Mouse (Mus musculus): ENCODE measurements around the gene Map3k9. TPM values are rescaled to one million over a fixed set of nuclear protein-coding genes. Genes with fewer than 3 reads are reported as not detected.

Map3k9 gene
- 0.60 and 0.61 TPM in 2 replicates for polyA plus RNA-seq (2014; fragmentation: Nextera tagmentation; extraction: Ambion mirVana)

DNA sequence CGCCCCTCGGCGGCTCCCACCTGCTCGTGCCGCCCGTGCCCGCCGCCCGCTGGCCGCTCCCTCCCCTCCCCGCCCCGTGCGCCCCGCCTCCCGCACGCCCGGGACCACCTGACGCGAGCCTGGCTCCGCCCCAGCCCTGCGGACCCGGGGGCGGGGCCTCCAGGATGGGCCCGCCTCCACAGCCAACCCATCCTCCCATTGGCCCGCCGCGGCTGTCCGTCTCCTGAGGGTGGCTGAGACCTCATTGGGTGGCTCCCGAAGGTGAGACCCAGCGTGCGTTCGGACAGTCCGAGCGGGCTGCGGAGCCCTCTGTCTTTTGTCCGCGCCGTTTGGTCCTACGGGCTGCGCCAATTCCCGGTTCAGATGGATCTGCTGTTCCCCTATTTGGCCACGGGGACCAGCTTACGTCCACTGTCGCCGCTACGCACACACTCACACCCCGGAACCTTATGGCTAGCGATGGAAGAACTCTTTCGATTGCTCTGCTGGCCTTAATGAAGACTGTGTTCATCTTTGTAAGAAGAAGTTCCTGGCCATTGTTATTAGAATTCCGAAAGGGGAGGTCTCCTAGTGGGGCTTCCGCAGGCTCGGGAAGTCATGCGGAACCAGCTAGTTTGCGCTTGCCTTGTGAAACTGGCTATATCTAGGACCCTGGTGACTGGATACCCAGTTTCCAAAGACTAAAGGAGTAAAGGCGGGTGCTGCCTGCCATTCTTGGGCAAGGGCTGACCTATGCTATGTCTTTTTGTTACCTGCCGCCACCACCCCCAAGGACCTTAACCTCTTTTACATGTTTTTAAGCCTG is at the start of gene Map3k9:
Gene Map3k9, minus strand, starts transcription at position 71 of the 805 bp plus-strand sequence.
- H3K27me3 ChIP-seq (ENCODE audit: control insufficient read depth, insufficient read depth, low read length), result peaks cover 28% of the 10 kb centered on the region
- DNase-seq (ENCODE audit: low spot score), result peak; percentile 95
- H3K27ac ChIP-seq (replicated peaks; ENCODE audit: low read depth, low read length), result no peak within 1 kb of the TSS
- peak; percentile 97 for ATAC-seq (ENCODE audit: insufficient number of reproducible peaks, low FRiP score, low TSS enrichment, low read depth)
- peak within 1 kb of the TSS; percentile 57 for H3K9ac ChIP-seq (ENCODE audit: low read length)
- H3K4me3 ChIP-seq (ENCODE audit: low read depth, low read length), result peak within 1 kb of the TSS; percentile 55
- WGBS, result 2% methylated on average over 46 of the region's 56 CpGs
- peaks cover 5% of the 10 kb centered on the region; the same call in 1 of the 2 replicates for H3K4me1 ChIP-seq (ENCODE audit: control insufficient read depth, insufficient read depth, low read length)
- no peaks in the 10 kb centered on the region for H3K9me3 ChIP-seq (ENCODE audit: control insufficient read depth, low read length)
- peak within 1 kb of the TSS; percentile 92 for H3K4me2 ChIP-seq (ENCODE audit: low read depth, severe bottlenecking)
- H3K36me3 ChIP-seq (ENCODE audit: control insufficient read depth, insufficient read depth, low read length), result no peaks in the 10 kb centered on the region

DNA sequence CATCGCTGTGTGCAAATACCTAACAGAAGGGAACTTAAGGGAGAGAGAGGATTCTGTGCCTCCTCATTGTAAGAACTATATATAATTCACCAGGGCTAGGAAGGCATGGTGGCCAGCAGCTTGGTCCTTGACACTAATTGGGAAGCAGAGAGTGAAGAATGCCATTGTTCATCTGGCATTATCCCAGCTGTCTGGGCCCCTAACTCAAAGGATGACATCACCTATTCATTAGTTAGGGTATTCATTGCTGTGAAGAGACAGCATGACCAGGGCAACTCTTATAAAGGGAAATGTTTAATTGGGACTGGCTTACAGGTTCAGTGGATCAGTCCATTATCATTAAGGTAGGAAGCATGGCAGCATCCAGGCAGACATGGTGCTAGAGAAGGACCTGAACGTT is 47.4 kb upstream of the Map3k9 start:
- Histone ChIP-seq H3K4me2 (ENCODE audit: low read depth, severe bottlenecking) (no peak overlapping the region), H3K9ac (ENCODE audit: low read length) (no peak overlapping the region), H3K27me3 (ENCODE audit: control insufficient read depth, insufficient read depth, low read length) (no peaks in the 10 kb centered on the region), H3K4me1 (ENCODE audit: control insufficient read depth, insufficient read depth, low read length) (no peaks in the 10 kb centered on the region), H3K27ac (replicated peaks; ENCODE audit: low read depth, low read length) (no peak overlapping the region), H3K4me3 (ENCODE audit: low read depth, low read length) (no peak overlapping the region), H3K36me3 (ENCODE audit: control insufficient read depth, insufficient read depth, low read length) (no peaks in the 10 kb centered on the region), H3K9me3 (ENCODE audit: control insufficient read depth, low read length) (no peaks in the 10 kb centered on the region)
- DNase-seq (ENCODE audit: low spot score) (no peak), ATAC-seq (ENCODE audit: insufficient number of reproducible peaks, low FRiP score, low TSS enrichment, low read depth) (no peak)
- 88% methylated on average over 2 of the region's 2 CpGs for WGBS

DNA sequence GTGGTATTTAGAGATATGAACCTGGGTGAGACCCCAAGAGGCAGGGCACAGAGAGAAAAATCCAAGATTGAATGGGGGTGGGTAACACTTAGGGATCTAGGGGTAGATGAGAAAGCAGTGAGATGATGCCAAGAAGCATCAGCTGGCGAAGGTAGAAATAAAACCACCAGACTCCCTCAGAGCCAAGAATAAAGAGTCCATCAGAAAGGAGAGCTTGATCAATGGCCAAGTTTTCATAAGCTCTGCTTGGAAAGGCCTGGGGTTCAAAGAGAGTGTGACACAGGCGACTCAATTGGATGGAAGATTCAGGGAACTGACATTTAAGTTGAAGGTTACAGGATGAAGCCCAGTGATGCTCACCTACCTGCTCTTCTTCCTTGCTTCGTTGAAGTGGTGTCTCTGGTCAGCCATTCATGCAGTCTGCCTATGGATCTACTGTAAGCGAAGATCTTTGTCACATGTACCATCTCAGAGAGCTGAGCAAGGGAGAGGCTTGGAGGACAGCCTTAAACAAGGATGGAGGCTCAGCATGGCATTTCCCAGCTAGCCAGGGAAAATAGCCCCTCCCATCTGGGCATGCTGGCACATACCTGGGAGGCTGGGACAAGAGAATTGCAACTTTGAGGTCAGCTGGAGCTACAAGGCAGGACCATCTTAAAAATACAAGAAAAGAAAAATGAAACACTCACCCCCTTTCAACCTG is 42.0 kb upstream of the Map3k9 start:
- DNase-seq (ENCODE audit: low spot score) (no peak), ATAC-seq (ENCODE audit: insufficient number of reproducible peaks, low FRiP score, low TSS enrichment, low read depth) (no peak)
- Histone ChIP-seq H3K36me3 (ENCODE audit: control insufficient read depth, insufficient read depth, low read length) (no peaks in the 10 kb centered on the region), H3K4me3 (ENCODE audit: low read depth, low read length) (no peak overlapping the region), H3K9ac (ENCODE audit: low read length) (no peak overlapping the region), H3K27ac (replicated peaks; ENCODE audit: low read depth, low read length) (no peak overlapping the region), H3K4me1 (ENCODE audit: control insufficient read depth, insufficient read depth, low read length) (no peaks in the 10 kb centered on the region), H3K4me2 (ENCODE audit: low read depth, severe bottlenecking) (no peak overlapping the region), H3K9me3 (ENCODE audit: control insufficient read depth, low read length) (no peaks in the 10 kb centered on the region), H3K27me3 (ENCODE audit: control insufficient read depth, insufficient read depth, low read length) (no peaks in the 10 kb centered on the region)
- 84% methylated on average over 4 of the region's 4 CpGs for WGBS

DNA sequence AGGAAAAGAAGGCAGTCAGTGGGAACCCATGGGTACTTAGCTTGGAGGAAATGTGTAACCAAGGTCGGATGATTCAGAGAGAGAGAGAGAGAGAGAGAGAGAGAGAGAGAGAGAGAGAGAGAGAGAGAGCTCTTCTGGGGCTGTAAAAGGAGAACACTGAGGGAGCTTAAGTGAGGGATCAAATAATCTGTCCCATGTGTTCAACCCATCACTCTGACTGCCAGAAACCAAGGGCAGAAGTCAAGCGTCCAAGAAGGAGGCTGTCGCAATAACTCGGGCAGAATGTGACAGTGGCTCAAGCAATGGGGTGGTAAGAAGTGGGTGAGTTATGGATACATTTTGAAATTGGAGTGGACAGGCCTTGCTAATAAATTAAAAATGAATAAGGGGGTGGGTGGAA is 41.2 kb upstream of the Map3k9 start:
- no peaks in the 10 kb centered on the region for H3K27me3 ChIP-seq (ENCODE audit: control insufficient read depth, insufficient read depth, low read length)
- no peak for ATAC-seq (ENCODE audit: insufficient number of reproducible peaks, low FRiP score, low TSS enrichment, low read depth)
- no peak overlapping the region for H3K27ac ChIP-seq (replicated peaks; ENCODE audit: low read depth, low read length)
- no peak overlapping the region for H3K4me3 ChIP-seq (ENCODE audit: low read depth, low read length)
- H3K36me3 ChIP-seq (ENCODE audit: control insufficient read depth, insufficient read depth, low read length), result no peaks in the 10 kb centered on the region
- H3K9ac ChIP-seq (ENCODE audit: low read length), result no peak overlapping the region
- H3K9me3 ChIP-seq (ENCODE audit: control insufficient read depth, low read length), result no peaks in the 10 kb centered on the region
- no peak overlapping the region for H3K4me2 ChIP-seq (ENCODE audit: low read depth, severe bottlenecking)
- no peaks in the 10 kb centered on the region for H3K4me1 ChIP-seq (ENCODE audit: control insufficient read depth, insufficient read depth, low read length)
- 66% methylated on average over 4 of the region's 4 CpGs for whole genome bisulfite sequencing
- DNase-seq (ENCODE audit: low spot score), result no peak

DNA sequence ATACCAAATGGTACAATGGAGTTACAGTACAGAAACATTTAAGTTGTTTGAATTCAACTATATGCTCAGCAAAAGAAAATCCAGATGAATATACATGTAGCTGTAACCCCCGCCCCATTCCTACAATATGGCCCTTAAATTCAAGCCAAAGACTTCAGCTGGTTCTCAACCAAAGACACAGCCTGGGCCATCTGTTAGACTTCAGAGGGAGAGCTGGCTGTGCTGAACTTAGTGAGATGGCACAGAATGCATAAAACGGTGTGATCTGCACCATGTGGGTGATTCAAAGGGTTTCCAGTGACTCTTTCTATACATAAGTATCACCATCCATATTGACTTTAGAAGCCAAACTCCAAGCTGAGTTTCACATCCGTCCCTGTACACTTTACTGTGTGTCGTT is 39.7 kb upstream of the Map3k9 start:
- WGBS, result 83% methylated on average over 4 of the region's 4 CpGs
- no peaks in the 10 kb centered on the region for H3K9me3 ChIP-seq (ENCODE audit: control insufficient read depth, low read length)
- no peak for ATAC-seq (ENCODE audit: insufficient number of reproducible peaks, low FRiP score, low TSS enrichment, low read depth)

DNA sequence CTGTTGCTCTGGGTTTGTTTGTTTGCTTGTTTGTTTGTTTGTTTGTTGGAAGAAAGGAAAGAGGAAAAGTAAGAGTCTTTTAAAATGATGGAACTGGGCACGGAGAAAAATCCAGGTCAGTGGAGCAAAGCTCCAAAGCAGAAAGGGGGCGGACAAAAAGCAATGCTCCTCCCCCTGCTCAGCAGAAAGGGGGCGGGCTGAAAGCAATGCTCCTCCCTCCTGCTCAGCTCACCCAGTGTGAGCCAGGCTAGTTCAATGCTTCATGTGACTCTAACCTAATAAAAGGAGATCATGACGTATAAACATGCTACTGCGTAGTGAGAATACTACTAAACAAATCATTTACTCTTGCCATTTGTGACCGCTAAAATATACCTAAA is 36.1 kb upstream of the Map3k9 start:
- Histone ChIP-seq H3K27me3 (ENCODE audit: control insufficient read depth, insufficient read depth, low read length) (no peaks in the 10 kb centered on the region), H3K36me3 (ENCODE audit: control insufficient read depth, insufficient read depth, low read length) (no peaks in the 10 kb centered on the region), H3K9ac (ENCODE audit: low read length) (no peak overlapping the region), H3K4me3 (ENCODE audit: low read depth, low read length) (no peak overlapping the region), H3K27ac (replicated peaks; ENCODE audit: low read depth, low read length) (no peak overlapping the region), H3K9me3 (ENCODE audit: control insufficient read depth, low read length) (no peaks in the 10 kb centered on the region), H3K4me2 (ENCODE audit: low read depth, severe bottlenecking) (0 out of 2 replicates have a peak overlapping the region, but pooled peaks have one; percentile 3), H3K4me1 (ENCODE audit: control insufficient read depth, insufficient read depth, low read length) (no peaks in the 10 kb centered on the region)
- DNase-seq (ENCODE audit: low spot score) (peak; percentile 38), ATAC-seq (ENCODE audit: insufficient number of reproducible peaks, low FRiP score, low TSS enrichment, low read depth) (no peak)
- 43% methylated on average over 6 of the region's 6 CpGs for WGBS

More for the DNA sequence above, 39.7 kb upstream of the Map3k9 start:
- no peaks in the 10 kb centered on the region for H3K4me1 ChIP-seq (ENCODE audit: control insufficient read depth, insufficient read depth, low read length)
- H3K4me2 ChIP-seq (ENCODE audit: low read depth, severe bottlenecking), result no peak overlapping the region
- no peaks in the 10 kb centered on the region for H3K36me3 ChIP-seq (ENCODE audit: control insufficient read depth, insufficient read depth, low read length)
- no peak for DNase-seq (ENCODE audit: low spot score)
- no peak overlapping the region for H3K4me3 ChIP-seq (ENCODE audit: low read depth, low read length)
- no peak overlapping the region for H3K9ac ChIP-seq (ENCODE audit: low read length)
- no peaks in the 10 kb centered on the region for H3K27me3 ChIP-seq (ENCODE audit: control insufficient read depth, insufficient read depth, low read length)
- no peak overlapping the region for H3K27ac ChIP-seq (replicated peaks; ENCODE audit: low read depth, low read length)

DNA sequence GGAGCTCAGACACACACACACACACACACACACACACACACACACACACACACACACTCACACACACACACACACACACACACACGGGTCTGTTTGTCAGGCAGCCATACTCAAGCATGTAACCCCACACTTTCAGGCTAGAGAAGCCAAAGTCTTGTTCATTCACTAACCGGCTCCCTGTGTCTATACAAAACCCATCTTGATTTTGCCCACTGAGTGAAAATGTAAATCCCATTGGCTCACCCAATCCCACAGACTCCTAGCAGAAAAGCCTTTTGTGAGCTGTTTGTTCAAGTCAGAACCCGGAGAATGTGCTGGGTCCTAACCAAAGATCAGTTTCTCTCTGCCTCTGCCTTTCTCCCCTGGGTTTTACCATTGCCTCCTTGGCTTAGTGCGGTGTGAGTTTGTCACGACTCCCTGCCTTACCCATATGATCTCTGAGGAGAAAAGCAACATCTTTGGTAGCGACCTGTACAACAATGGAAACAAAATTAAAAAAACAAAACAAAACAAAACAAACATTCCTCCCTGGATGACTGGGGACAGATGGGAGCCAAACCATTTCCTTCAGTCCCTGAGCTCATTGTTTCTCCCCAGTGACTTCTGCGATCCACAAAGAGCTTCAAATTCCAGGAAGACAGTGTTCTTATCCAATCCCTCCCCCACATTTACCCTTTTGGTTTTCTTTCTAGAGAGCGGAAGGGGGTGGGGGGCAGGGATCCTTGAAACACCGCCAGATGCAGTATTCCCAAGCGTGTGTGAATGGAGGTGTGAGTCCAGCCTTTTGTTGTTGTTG is 35.6 kb upstream of the Map3k9 start:
- ATAC-seq (ENCODE audit: insufficient number of reproducible peaks, low FRiP score, low TSS enrichment, low read depth) (no peak), DNase-seq (ENCODE audit: low spot score) (no peak)
- Histone ChIP-seq H3K4me2 (ENCODE audit: low read depth, severe bottlenecking) (0 out of 2 replicates have a peak overlapping the region, but pooled peaks have one; percentile 3), H3K9ac (ENCODE audit: low read length) (0 out of 2 replicates have a peak overlapping the region, but pooled peaks have one; percentile 12), H3K36me3 (ENCODE audit: control insufficient read depth, insufficient read depth, low read length) (no peaks in the 10 kb centered on the region), H3K4me1 (ENCODE audit: control insufficient read depth, insufficient read depth, low read length) (no peaks in the 10 kb centered on the region), H3K4me3 (ENCODE audit: low read depth, low read length) (no peak overlapping the region), H3K27ac (replicated peaks; ENCODE audit: low read depth, low read length) (no peak overlapping the region), H3K27me3 (ENCODE audit: control insufficient read depth, insufficient read depth, low read length) (no peaks in the 10 kb centered on the region), H3K9me3 (ENCODE audit: control insufficient read depth, low read length) (no peaks in the 10 kb centered on the region)
- WGBS, result 32% methylated on average over 10 of the region's 10 CpGs

DNA sequence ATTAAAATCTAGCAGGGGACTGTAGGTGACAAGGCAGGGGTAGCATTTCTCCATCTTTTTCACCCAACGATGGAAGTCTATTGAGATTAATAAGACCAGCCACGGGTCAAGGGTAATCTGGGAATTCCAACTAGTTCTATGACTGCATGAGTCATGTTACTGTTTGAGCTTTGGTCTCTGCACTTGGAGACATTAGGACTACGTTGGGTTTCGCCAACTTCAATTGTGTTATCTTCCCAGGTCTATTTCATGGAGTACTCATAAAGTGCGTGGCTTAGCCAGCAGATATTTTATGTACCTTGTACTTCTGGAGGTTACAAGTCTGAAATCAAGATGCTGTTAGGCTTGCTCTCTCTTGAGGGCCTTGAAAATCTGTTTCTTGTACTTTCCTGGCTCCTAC is 33.8 kb upstream of the Map3k9 start:
- Histone ChIP-seq H3K9me3 (ENCODE audit: control insufficient read depth, low read length) (no peaks in the 10 kb centered on the region), H3K27ac (replicated peaks; ENCODE audit: low read depth, low read length) (no peak overlapping the region), H3K27me3 (ENCODE audit: control insufficient read depth, insufficient read depth, low read length) (no peaks in the 10 kb centered on the region), H3K36me3 (ENCODE audit: control insufficient read depth, insufficient read depth, low read length) (no peaks in the 10 kb centered on the region), H3K4me3 (ENCODE audit: low read depth, low read length) (no peak overlapping the region), H3K4me1 (ENCODE audit: control insufficient read depth, insufficient read depth, low read length) (no peaks in the 10 kb centered on the region), H3K4me2 (ENCODE audit: low read depth, severe bottlenecking) (no peak overlapping the region), H3K9ac (ENCODE audit: low read length) (no peak overlapping the region)
- WGBS, result 89% methylated on average over 5 of the region's 5 CpGs
- no peak for ATAC-seq (ENCODE audit: insufficient number of reproducible peaks, low FRiP score, low TSS enrichment, low read depth)
- no peak for DNase-seq (ENCODE audit: low spot score)

All from limb, embryonic 11.5 days (tissue).